In the genomic region with DNA sequence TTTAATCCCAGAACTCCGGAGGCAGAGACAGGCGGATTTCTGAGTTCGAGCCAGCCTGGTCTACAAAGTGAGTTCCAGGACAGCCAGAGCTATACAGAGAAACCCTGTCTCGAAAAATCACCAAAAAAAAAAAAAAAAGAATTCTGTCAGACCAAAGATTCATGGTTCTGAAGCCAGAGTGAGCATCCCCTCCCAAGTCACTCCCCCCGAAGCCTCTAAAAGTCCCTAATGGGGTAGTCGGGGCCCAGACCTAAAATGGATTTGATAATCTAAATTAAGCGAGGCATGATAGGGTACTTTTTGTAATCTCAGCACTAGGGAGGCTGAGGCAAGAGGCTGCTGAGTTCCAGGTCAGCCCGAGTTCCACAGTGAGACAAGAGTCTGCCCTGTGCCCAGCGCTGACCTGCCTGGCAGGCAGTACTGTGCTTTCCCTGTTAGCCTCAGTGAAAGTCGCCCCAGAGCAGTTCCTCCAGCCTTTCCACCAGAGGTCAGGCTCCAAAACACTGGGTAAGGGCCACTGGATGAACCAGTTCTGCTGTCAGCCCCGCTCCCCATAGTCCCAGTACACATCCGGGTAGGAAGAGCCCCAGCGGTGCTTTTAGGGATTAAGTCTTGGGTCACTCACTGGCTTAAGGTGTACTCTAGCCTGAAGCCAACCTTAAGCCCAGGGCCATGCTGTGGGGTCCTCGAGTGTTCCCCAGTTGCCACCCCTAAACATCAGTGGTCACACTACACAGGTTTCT, we compare ENCODE assay signal across 8 mouse cellular contexts. TPM values are rescaled to one million over a fixed set of nuclear protein-coding genes. Genes with fewer than 3 reads are reported as not detected.
DNase-seq lines count a peak whose midpoint lies in the region; ATAC-seq and TF ChIP-seq lines count a peak whose summit lies in the region.

No protein-coding gene starts in this region.

- peak in 1 of 3 experiments; percentile 25; a peak in 3 of 6 replicates for TF ChIP-seq CTCF in MEL (IDR thresholded peaks at IDR 0.05 in 2 of 3, conservative IDR thresholded peaks at IDR 0.05 in 1 of 3; ENCODE audit: control insufficient read depth in 1 of 3, insufficient read depth in 1 of 3, low read depth in 2 of 3, low read length in 3 of 3, poor library complexity in 1 of 3, severe bottlenecking in 1 of 3)
- peak; percentile 38 for TF ChIP-seq CTCF in heart, adult 2 months (IDR thresholded peaks at IDR 0.05)
- TF ChIP-seq CTCF in stomach, postnatal 0 days (IDR thresholded peaks at IDR 0.05; ENCODE audit: low read depth), result peak; percentile 60

- DNase-seq in 3T3-L1 (ENCODE audit: low read depth, low spot score), result peak; percentile 60
- DNase-seq in MEL (ENCODE audit: low read depth, low spot score), result no peak
- DNase-seq in heart, adult 2 months, result peak; percentile 52 to 54
- peak; percentile 73 for DNase-seq in kidney, adult 9 months
- DNase-seq in lung, postnatal 14 days, result peak; percentile 37
- DNase-seq in stomach, postnatal 0 days (ENCODE audit: low spot score), result peak; percentile 69
- DNase-seq in adrenal gland, postnatal 25 days, result no peak

- H3K27ac ChIP-seq in MEL (ENCODE audit: control insufficient read depth, low read depth, low read length), result peak overlapping the region; percentile 62
- peak overlapping the region; percentile 99 for H3K27ac ChIP-seq in heart, adult 2 months
- peak overlapping the region; percentile 97 for H3K27ac ChIP-seq in stomach, postnatal 0 days (replicated peaks)

- H3K79me2 ChIP-seq in MEL (ENCODE audit: control insufficient read depth, insufficient read depth, low read length, poor library complexity), result peaks cover 16% of the 10 kb centered on the region
- no peaks in the 10 kb centered on the region for H3K79me2 ChIP-seq in heart, adult 2 months (replicated peaks; ENCODE audit: control insufficient read depth, insufficient read depth, low read length)

- TF ChIP-seq EP300 in MEL (IDR thresholded peaks at IDR 0.05; ENCODE audit: low read depth in 1 of 2, low read length in 2 of 2), result no peak
- TF ChIP-seq EP300 in heart, adult 2 months (IDR thresholded peaks at IDR 0.05; ENCODE audit: insufficient read depth, low read depth, low read length), result no peak
- no peak for TF ChIP-seq EP300 in stomach, postnatal 0 days (optimal IDR thresholded peaks at IDR 0.05)

- H3K27me3 ChIP-seq in MEL (ENCODE audit: control insufficient read depth in 1 of 2, insufficient read depth in 2 of 2, low read length in 2 of 2), result no peaks in the 10 kb centered on the region
- H3K27me3 ChIP-seq in heart, adult 2 months (ENCODE audit: control insufficient read depth, insufficient read depth, low read length), result no peaks in the 10 kb centered on the region
- H3K27me3 ChIP-seq in stomach, postnatal 0 days (ENCODE audit: control insufficient read depth, insufficient read depth, low read length), result no peaks in the 10 kb centered on the region

- peak; percentile 4; the same call in 1 of the 2 replicates for ATAC-seq in stomach, postnatal 0 days (ENCODE audit: low FRiP score, low TSS enrichment)
- ATAC-seq in activated CD4-positive, CD25-positive, alpha-beta regulatory T cell, adult 4 months, result no peak

- peak overlapping the region; percentile 56 for H3K9ac ChIP-seq in MEL (ENCODE audit: control insufficient read depth, low read depth, low read length, poor library complexity, severe bottlenecking)
- peak overlapping the region; percentile 72 for H3K9ac ChIP-seq in heart, adult 2 months (ENCODE audit: low read depth, low read length)
- H3K9ac ChIP-seq in stomach, postnatal 0 days (ENCODE audit: low read length), result peak overlapping the region; percentile 61

- 38% methylated on average over 14 of the region's 14 CpGs for WGBS in heart, adult 2 months
- WGBS in stomach, postnatal 0 days, result 37% methylated on average over 14 of the region's 14 CpGs

- H3K9me3 ChIP-seq in MEL (replicated peaks; ENCODE audit: insufficient read depth, low read length), result no peaks in the 10 kb centered on the region
- H3K9me3 ChIP-seq in stomach, postnatal 0 days (ENCODE audit: control insufficient read depth, low read length), result no peaks in the 10 kb centered on the region

- TF ChIP-seq RAD21 in MEL (IDR thresholded peaks at IDR 0.05; ENCODE audit: low read depth, low read length), result no peak

- H3K4me1 ChIP-seq in MEL (ENCODE audit: control insufficient read depth in 1 of 2, insufficient read depth in 2 of 2, low read length in 2 of 2), result peaks cover 4 to 34% of the 10 kb centered on the region in 2 experiments
- peaks cover 37% of the 10 kb centered on the region for H3K4me1 ChIP-seq in heart, adult 2 months (ENCODE audit: control insufficient read depth, insufficient read depth, low read length)
- H3K4me1 ChIP-seq in stomach, postnatal 0 days (replicated peaks; ENCODE audit: control insufficient read depth, insufficient read depth), result peaks cover 15% of the 10 kb centered on the region

- intact Hi-C loops in heart, adult 2 months (cut with DNase I), result no loop called here

- H3K4me3 ChIP-seq in MEL (ENCODE audit: control insufficient read depth in 1 of 2, insufficient read depth in 1 of 2, low read depth in 2 of 2, low read length in 2 of 2), result peak overlapping the region; percentile 62 to 81
- H3K4me3 ChIP-seq in heart, adult 2 months, result peak overlapping the region; percentile 48
- H3K4me3 ChIP-seq in stomach, postnatal 0 days (ENCODE audit: low read depth, low read length), result peak overlapping the region; percentile 51

- peak overlapping the region; percentile 87 for H3K4me2 ChIP-seq in stomach, postnatal 0 days (replicated peaks; ENCODE audit: low read depth)

- H3K36me3 ChIP-seq in MEL (ENCODE audit: control insufficient read depth in 1 of 2, insufficient read depth in 2 of 2, low read length in 2 of 2), result peaks cover 0 to 9% of the 10 kb centered on the region in 2 experiments; a peak in 2 of 4 replicates
- H3K36me3 ChIP-seq in heart, adult 2 months (ENCODE audit: control insufficient read depth, insufficient read depth, low read length), result peaks cover 2% of the 10 kb centered on the region; the same call in 1 of the 2 replicates
- no peaks in the 10 kb centered on the region; the same call in 1 of the 2 replicates for H3K36me3 ChIP-seq in stomach, postnatal 0 days (ENCODE audit: control insufficient read depth, insufficient read depth, low read length)

- TF ChIP-seq POLR2A in MEL (IDR thresholded peaks at IDR 0.05; ENCODE audit: control insufficient read depth in 1 of 2, insufficient read depth in 1 of 2, low read depth in 1 of 2, low read length in 2 of 2, poor library complexity in 1 of 2), result 0 out of 4 replicates have a peak, but pooled peaks of 1 of the 2 experiments have one; percentile 31
- no peak for TF ChIP-seq POLR2A in heart, adult 2 months (IDR thresholded peaks at IDR 0.05; ENCODE audit: insufficient read depth, low read depth, low read length)

TF ChIP-seq in MEL, 35 proteins besides CTCF, POLR2A, EP300 and RAD21:
- no peak for TF ChIP-seq MAZ (IDR thresholded peaks at IDR 0.05; ENCODE audit: low read depth, low read length)
- peak; percentile 88 for TF ChIP-seq ZNF384 (IDR thresholded peaks at IDR 0.05; ENCODE audit: low read depth, low read length)

RNA-seq across cellular contexts. Expression of gene Myo1c, which starts 2.8 kb away (rescaled TPM):
- total RNA-seq in MEL (2012; rRNA removed), result 27.0 and 33.2 TPM in 2 replicates
- polyA plus RNA-seq in MEL (2012; ENCODE audit: insufficient read depth in 1 of 2, insufficient read length in 2 of 2, low read depth in 1 of 2, low replicate concordance in 2 of 2, missing spikeins in 1 of 2), result 10 to 100 TPM in 1 of 2 experiments, not detected in 1; 45.6 TPM
- total RNA-seq in heart, adult 2 months (2021), result 100 to 1,000 TPM in 1 of 2 experiments, 10 to 100 TPM in 1; 96.9 to 105 TPM
- 68.7 and 94.7 TPM in 2 replicates for polyA plus RNA-seq in heart, adult 2 months (2012; rRNA removed)
- polyA plus RNA-seq in stomach, postnatal 0 days (2015; fragmentation: Nextera tagmentation; extraction: Ambion mirVana), result 41.8 and 41.9 TPM in 2 replicates
- total RNA-seq in adrenal gland, postnatal 25 days (2021), result 157 and 166 TPM in 2 replicates
- 10 to 100 TPM; 15.7 to 25.1 TPM for polyA plus RNA-seq in activated CD4-positive, CD25-positive, alpha-beta regulatory T cell, adult 4 months (2017; shearing (Covaris generic))

RNA-seq across cellular contexts. Expression of gene Inpp5k, which starts 22.3 kb away (rescaled TPM):
- total RNA-seq in MEL (2012; rRNA removed), result 15.2 and 16.4 TPM in 2 replicates
- 10 to 100 TPM in 1 of 2 experiments, not detected in 1; 28.7 TPM for polyA plus RNA-seq in MEL (2012; ENCODE audit: insufficient read depth in 1 of 2, insufficient read length in 2 of 2, low read depth in 1 of 2, low replicate concordance in 2 of 2, missing spikeins in 1 of 2)
- 10 to 100 TPM; 24.5 to 30.2 TPM for total RNA-seq in heart, adult 2 months (2021)
- 42.8 and 59.8 TPM in 2 replicates for polyA plus RNA-seq in heart, adult 2 months (2012; rRNA removed)
- polyA plus RNA-seq in stomach, postnatal 0 days (2015; fragmentation: Nextera tagmentation; extraction: Ambion mirVana), result 19.0 and 22.4 TPM in 2 replicates
- total RNA-seq in adrenal gland, postnatal 25 days (2021), result 40.6 and 61.6 TPM in 2 replicates
- polyA plus RNA-seq in activated CD4-positive, CD25-positive, alpha-beta regulatory T cell, adult 4 months (2017; shearing (Covaris generic)), result 100 to 1,000 TPM; 109 to 120 TPM

RNA-seq across cellular contexts. Expression of gene Crk, which starts 25.9 kb away (rescaled TPM):
- 68.0 and 68.4 TPM in 2 replicates for total RNA-seq in MEL (2012; rRNA removed)
- polyA plus RNA-seq in MEL (2012; ENCODE audit: insufficient read depth in 1 of 2, insufficient read length in 2 of 2, low read depth in 1 of 2, low replicate concordance in 2 of 2, missing spikeins in 1 of 2), result 10 to 100 TPM; 33.8 to 66.2 TPM
- total RNA-seq in heart, adult 2 months (2021), result 10 to 100 TPM; 82.9 to 90.3 TPM
- polyA plus RNA-seq in heart, adult 2 months (2012; rRNA removed), result 27.6 and 64.4 TPM in 2 replicates
- polyA plus RNA-seq in stomach, postnatal 0 days (2015; fragmentation: Nextera tagmentation; extraction: Ambion mirVana), result 63.5 and 68.8 TPM in 2 replicates
- total RNA-seq in adrenal gland, postnatal 25 days (2021), result 112 and 117 TPM in 2 replicates
- polyA plus RNA-seq in activated CD4-positive, CD25-positive, alpha-beta regulatory T cell, adult 4 months (2017; shearing (Covaris generic)), result 10 to 100 TPM; 12.0 to 13.8 TPM

Comparison
In these comparisons a context has a peak if more than half of its experiments do, and no peak if none do; other contexts are left out.
1. DNase-seq: peak in 3T3-L1 (single experiment), heart, adult 2 months (2 of 2), kidney, adult 9 months (single experiment), lung, postnatal 14 days (single experiment) and stomach, postnatal 0 days (single experiment); none in MEL (single experiment) and adrenal gland, postnatal 25 days (single experiment).
2. Peak in every context shown above with its lines, with median percentiles within 50 percentile points of each other: H3K27ac ChIP-seq, H3K4me3 ChIP-seq and H3K9ac ChIP-seq.